Mouse (Mus musculus) layer of hippocampus, adult 9-11 months (tissue): ENCODE measurements around the gene Olfr1036.
"Not testable (repeated sequence)": the region's sequence is repeated elsewhere in the genome, so short reads cannot be mapped to it uniquely, and the experiment has no call there.

Experiments
- DNase-seq: peaks from one replicate; pipeline ENCODE4 v3.0.0; 2022

The Olfr1036 gene

GRCm38 (mm10) chr2:86073692-86074091 is at the start of gene Olfr1036:
TSS of gene Olfr1036 (plus strand) at chr2:86073992.
- not testable (repeated sequence) for DNase-seq

GRCm38 (mm10) chr2:86045561-86045960 is 28.2 kb upstream of the Olfr1036 start, which contains the start of gene Olfr1034:
TSS of gene Olfr1034 (plus strand) at chr2:86045861.
- no peak for DNase-seq

- DNase-seq = not testable (repeated sequence)
Observed at GRCm38 (mm10) chr2:86050777-86051176, 23.0 kb upstream of the Olfr1036 start.

- DNase-seq = not testable (repeated sequence)
Observed at GRCm38 (mm10) chr2:86063766-86064165, 10.0 kb upstream of the Olfr1036 start.

- no peak for DNase-seq
Observed at GRCm38 (mm10) chr2:86070189-86070588, 3.6 kb upstream of the Olfr1036 start.

GRCm38 (mm10) chr2:86080478-86080877 is 6.7 kb downstream of the Olfr1036 start:
- DNase-seq = not testable (repeated sequence)

- no peak for DNase-seq
Observed at GRCm38 (mm10) chr2:86087285-86087684, 13.5 kb downstream of the Olfr1036 start, which contains the start of gene Olfr1037. TSS of gene Olfr1037 (minus strand) at chr2:86087385.
